Mouse (Mus musculus): ENCODE measurements around the gene Gtsf2. TPM values are rescaled to one million over a fixed set of nuclear protein-coding genes. Genes with fewer than 3 reads are reported as not detected.
"Not testable (repeated sequence)": the region's sequence is repeated elsewhere in the genome, so short reads cannot be mapped to it uniquely, and the experiment has no call there.

The Gtsf2 gene
- total and polyA plus RNA-seq, 2 experiments from 2014 or later, result not detected

GRCm38 (mm10) chr15:103472265-103472664 is 24.0 kb upstream of the Gtsf2 start:
- H3K4me2 ChIP-seq (ENCODE audit: low read depth, low read length), result no peak overlapping the region
- no peaks in the 10 kb centered on the region for H3K27me3 ChIP-seq (ENCODE audit: control insufficient read depth, insufficient read depth, low read length)
- no peaks in the 10 kb centered on the region for H3K9me3 ChIP-seq (replicated peaks; ENCODE audit: control insufficient read depth, low read length)
- no peak overlapping the region for H3K27ac ChIP-seq (ENCODE audit: low read depth)
- 74% methylated on average over 3 of the region's 3 CpGs for WGBS
- no peaks in the 10 kb centered on the region for H3K4me1 ChIP-seq (ENCODE audit: control insufficient read depth, insufficient read depth)
- no peak overlapping the region for H3K9ac ChIP-seq (replicated peaks; ENCODE audit: low read depth, low read length)
- DNase-seq (ENCODE audit: low spot score) (no peak), ATAC-seq (ENCODE audit: insufficient read depth, low read depth) (no peak)
- no peak overlapping the region for H3K4me3 ChIP-seq (ENCODE audit: low read depth, low read length)
- TF ChIP-seq EP300 (IDR thresholded peaks at IDR 0.05; ENCODE audit: low read depth) (no peak), CTCF (IDR thresholded peaks at IDR 0.05; ENCODE audit: low read depth) (no peak)
- no peaks in the 10 kb centered on the region for H3K36me3 ChIP-seq (replicated peaks; ENCODE audit: control insufficient read depth, insufficient read depth, low read length)

GRCm38 (mm10) chr15:103471488-103472194 is 23.4 kb upstream of the Gtsf2 start:
- H3K9ac ChIP-seq (replicated peaks; ENCODE audit: low read depth, low read length), result no peak overlapping the region
- H3K4me2 ChIP-seq (ENCODE audit: low read depth, low read length), result no peak overlapping the region
- TF ChIP-seq CTCF (IDR thresholded peaks at IDR 0.05; ENCODE audit: low read depth), result no peak
- no peak for TF ChIP-seq EP300 (IDR thresholded peaks at IDR 0.05; ENCODE audit: low read depth)
- H3K4me3 ChIP-seq (ENCODE audit: low read depth, low read length), result no peak overlapping the region
- no peaks in the 10 kb centered on the region for H3K27me3 ChIP-seq (ENCODE audit: control insufficient read depth, insufficient read depth, low read length)
- no peaks in the 10 kb centered on the region for H3K9me3 ChIP-seq (replicated peaks; ENCODE audit: control insufficient read depth, low read length)
- DNase-seq (ENCODE audit: low spot score), result no peak
- 76% methylated on average over 7 of the region's 7 CpGs for WGBS
- no peaks in the 10 kb centered on the region for H3K4me1 ChIP-seq (ENCODE audit: control insufficient read depth, insufficient read depth)
- H3K36me3 ChIP-seq (replicated peaks; ENCODE audit: control insufficient read depth, insufficient read depth, low read length), result no peaks in the 10 kb centered on the region
- H3K27ac ChIP-seq (ENCODE audit: low read depth), result no peak overlapping the region
- ATAC-seq (ENCODE audit: insufficient read depth, low read depth), result no peak

DNA sequence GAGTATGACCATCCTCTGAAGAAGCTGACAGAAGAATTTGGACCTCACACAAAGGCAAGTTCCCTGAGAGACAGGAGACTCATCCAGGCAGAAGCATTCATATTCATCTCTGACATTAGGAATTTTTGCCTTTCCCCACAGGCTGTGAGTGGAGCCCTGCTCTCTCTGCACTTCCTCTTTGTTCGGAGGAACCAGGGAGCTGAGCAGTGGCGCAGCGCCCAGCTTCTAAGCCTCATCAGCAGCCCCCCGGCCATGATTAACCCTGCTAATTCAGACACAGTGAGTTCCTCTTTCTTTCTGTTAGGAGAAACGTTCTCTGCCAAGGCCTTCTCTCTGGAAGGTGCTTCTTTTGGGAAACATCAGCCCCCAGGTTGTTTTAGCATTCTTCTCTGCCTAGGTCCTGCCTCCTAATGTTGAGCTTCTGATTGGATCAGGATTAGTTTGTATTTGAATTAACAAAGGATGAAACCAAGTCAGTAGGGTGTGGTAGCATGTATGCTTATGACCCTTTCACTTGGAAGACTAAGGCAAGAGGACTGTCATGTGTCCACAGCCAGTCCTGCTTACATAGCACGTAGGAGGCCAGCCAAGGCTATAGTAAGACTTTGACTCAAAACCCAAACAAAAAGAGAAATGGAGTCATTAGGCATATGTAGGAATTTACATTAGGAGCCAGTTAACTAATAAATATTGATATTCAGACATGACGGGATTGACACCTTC is 14.4 kb upstream of the Gtsf2 start:
- Histone ChIP-seq H3K27me3 (ENCODE audit: control insufficient read depth, insufficient read depth, low read length) (no peaks in the 10 kb centered on the region), H3K36me3 (replicated peaks; ENCODE audit: control insufficient read depth, insufficient read depth, low read length) (no peaks in the 10 kb centered on the region), H3K4me2 (ENCODE audit: low read depth, low read length) (no peak overlapping the region), H3K27ac (ENCODE audit: low read depth) (no peak overlapping the region), H3K4me1 (ENCODE audit: control insufficient read depth, insufficient read depth) (no peaks in the 10 kb centered on the region), H3K9me3 (replicated peaks; ENCODE audit: control insufficient read depth, low read length) (no peaks in the 10 kb centered on the region), H3K9ac (replicated peaks; ENCODE audit: low read depth, low read length) (no peak overlapping the region), H3K4me3 (ENCODE audit: low read depth, low read length) (no peak overlapping the region)
- DNase-seq (ENCODE audit: low spot score), result no peak
- 60% methylated on average over 7 of the region's 7 CpGs for WGBS
- TF ChIP-seq CTCF (IDR thresholded peaks at IDR 0.05; ENCODE audit: low read depth), result no peak
- no peak for TF ChIP-seq EP300 (IDR thresholded peaks at IDR 0.05; ENCODE audit: low read depth)
- no peak for ATAC-seq (ENCODE audit: insufficient read depth, low read depth)

DNA sequence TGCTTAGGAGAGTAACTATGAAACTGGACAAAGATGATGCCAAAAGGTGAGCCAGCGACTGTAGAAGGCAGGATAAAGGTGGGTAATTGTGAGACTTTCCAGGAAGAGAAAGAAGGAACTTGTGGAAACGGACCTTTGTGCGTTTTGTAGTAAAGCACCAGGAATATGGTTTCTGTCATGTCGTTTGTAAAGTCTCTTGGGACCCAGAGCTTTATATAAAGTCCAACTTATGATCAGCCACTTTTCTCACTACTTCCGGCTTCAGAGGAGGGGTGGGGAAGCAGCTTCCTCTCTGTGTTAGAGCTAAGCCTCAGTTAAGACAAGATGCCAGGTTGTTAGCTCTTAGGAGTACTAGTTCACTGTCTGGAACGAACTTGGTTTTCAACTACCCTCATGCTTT is 6.2 kb upstream of the Gtsf2 start:
- no peak overlapping the region for H3K9ac ChIP-seq (replicated peaks; ENCODE audit: low read depth, low read length)
- H3K36me3 ChIP-seq (replicated peaks; ENCODE audit: control insufficient read depth, insufficient read depth, low read length), result no peaks in the 10 kb centered on the region
- no peaks in the 10 kb centered on the region for H3K9me3 ChIP-seq (replicated peaks; ENCODE audit: control insufficient read depth, low read length)
- H3K4me3 ChIP-seq (ENCODE audit: low read depth, low read length), result no peak overlapping the region
- no peaks in the 10 kb centered on the region for H3K4me1 ChIP-seq (ENCODE audit: control insufficient read depth, insufficient read depth)
- no peak for ATAC-seq (ENCODE audit: insufficient read depth, low read depth)
- DNase-seq (ENCODE audit: low spot score), result no peak
- 72% methylated on average over 6 of the region's 6 CpGs for WGBS
- H3K27ac ChIP-seq (ENCODE audit: low read depth), result no peak overlapping the region
- TF ChIP-seq CTCF (IDR thresholded peaks at IDR 0.05; ENCODE audit: low read depth) (no peak), EP300 (IDR thresholded peaks at IDR 0.05; ENCODE audit: low read depth) (no peak)
- H3K4me2 ChIP-seq (ENCODE audit: low read depth, low read length), result peak overlapping the region; percentile 23; the same call in 1 of the 2 replicates
- no peaks in the 10 kb centered on the region for H3K27me3 ChIP-seq (ENCODE audit: control insufficient read depth, insufficient read depth, low read length)

- H3K4me2 ChIP-seq (ENCODE audit: low read depth, low read length), result peak within 1 kb of the TSS; percentile 23; the same call in 1 of the 2 replicates
- no peak for DNase-seq (ENCODE audit: low spot score)
Measured at GRCm38 (mm10) chr15:103453551-103454218, 5.4 kb upstream of the Gtsf2 start, which contains the start of gene Nckap1l. Gene Nckap1l, plus strand, starts transcription at chr15:103453794.

DNA sequence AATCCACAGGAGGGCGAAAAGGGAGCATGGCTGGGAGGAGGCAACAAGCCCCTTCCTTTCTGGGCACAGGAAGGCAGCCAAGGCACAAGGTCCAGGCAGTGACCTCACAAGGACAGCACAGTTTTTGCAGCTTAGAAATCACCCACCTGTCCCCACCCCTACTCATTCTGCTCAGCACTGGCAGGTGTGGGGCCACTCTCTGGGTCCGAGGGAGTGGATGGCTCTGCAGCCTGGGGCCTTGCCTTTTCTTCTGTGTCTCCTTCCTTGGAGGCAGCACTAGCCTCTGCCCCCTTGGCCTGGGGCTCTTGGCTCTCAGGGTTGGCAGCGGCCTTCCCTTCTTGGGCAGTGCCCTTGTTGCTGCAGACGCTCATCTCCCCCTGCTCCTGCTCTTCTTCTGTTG is 2.3 kb downstream of the Gtsf2 start:
- H3K27ac ChIP-seq (ENCODE audit: low read depth); H3K4me1 ChIP-seq (ENCODE audit: control insufficient read depth, insufficient read depth); H3K4me2 ChIP-seq (ENCODE audit: low read depth, low read length); H3K27me3 ChIP-seq (ENCODE audit: control insufficient read depth, insufficient read depth, low read length); H3K9me3 ChIP-seq (replicated peaks; ENCODE audit: control insufficient read depth, low read length); DNase-seq (ENCODE audit: low spot score); ATAC-seq (ENCODE audit: insufficient read depth, low read depth); H3K36me3 ChIP-seq (replicated peaks; ENCODE audit: control insufficient read depth, insufficient read depth, low read length); H3K9ac ChIP-seq (replicated peaks; ENCODE audit: low read depth, low read length); H3K4me3 ChIP-seq (ENCODE audit: low read depth, low read length): not testable (repeated sequence)
- 75% methylated on average over 4 of the region's 4 CpGs for WGBS

More at GRCm38 (mm10) chr15:103453551-103454218, 5.4 kb upstream of the Gtsf2 start, which contains the start of gene Nckap1l:
- WGBS, result 71% methylated on average over 13 of the region's 13 CpGs
- Histone ChIP-seq H3K36me3 (replicated peaks; ENCODE audit: control insufficient read depth, insufficient read depth, low read length) (no peaks in the 10 kb centered on the region), H3K9me3 (replicated peaks; ENCODE audit: control insufficient read depth, low read length) (no peaks in the 10 kb centered on the region), H3K9ac (replicated peaks; ENCODE audit: low read depth, low read length) (no peak within 1 kb of the TSS), H3K27ac (ENCODE audit: low read depth) (no peak within 1 kb of the TSS), H3K4me1 (ENCODE audit: control insufficient read depth, insufficient read depth) (no peaks in the 10 kb centered on the region), H3K27me3 (ENCODE audit: control insufficient read depth, insufficient read depth, low read length) (no peaks in the 10 kb centered on the region), H3K4me3 (ENCODE audit: low read depth, low read length) (peak within 1 kb of the TSS; percentile 18; the same call in 1 of the 2 replicates)
- no peak for ATAC-seq (ENCODE audit: insufficient read depth, low read depth)
- no peak for TF ChIP-seq CTCF (IDR thresholded peaks at IDR 0.05; ENCODE audit: low read depth)
- TF ChIP-seq EP300 (IDR thresholded peaks at IDR 0.05; ENCODE audit: low read depth), result no peak
